Comparison of ENCODE assay signal across 6 mouse cellular contexts in the genomic region with DNA sequence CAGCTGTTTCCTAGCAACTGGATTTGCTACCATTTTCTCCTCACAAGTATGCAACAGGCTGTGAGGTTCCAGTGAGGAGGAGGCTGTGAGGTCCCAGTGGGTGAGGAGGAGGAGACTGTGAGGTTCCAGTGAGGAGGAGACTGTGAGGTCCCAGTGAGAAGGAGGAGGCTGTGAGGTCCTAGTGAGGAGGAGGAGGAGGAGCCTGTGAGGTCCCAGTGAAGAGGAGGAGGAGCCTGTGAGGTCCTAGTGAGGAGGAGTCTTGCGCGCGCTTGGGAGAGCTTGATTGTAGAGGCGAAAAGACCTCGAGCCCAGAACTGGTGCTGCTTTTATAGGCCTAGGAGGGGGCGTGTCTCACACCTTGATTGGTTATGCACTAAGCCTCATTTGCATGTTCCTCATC. TPM values are rescaled to one million over a fixed set of nuclear protein-coding genes. Genes with fewer than 3 reads are reported as not detected.
DNase-seq lines count a peak whose midpoint lies in the region; ATAC-seq and TF ChIP-seq lines count a peak whose summit lies in the region.
"Not testable (repeated sequence)": the region's sequence is repeated elsewhere in the genome, so short reads cannot be mapped to it uniquely, and the experiment has no call there.

No protein-coding gene starts in this region.

- H3K9me3 ChIP-seq in liver, embryonic 12.5 days (replicated peaks); liver, embryonic 13.5 days (replicated peaks); liver, embryonic 14.5 days (ENCODE audit: control insufficient read depth, low read length); liver, postnatal 0 days (ENCODE audit: low read length); midbrain, embryonic 11.5 days (ENCODE audit: control insufficient read depth, low read length): not testable (repeated sequence)

- H3K27me3 ChIP-seq in liver, embryonic 12.5 days (replicated peaks); liver, embryonic 13.5 days; liver, embryonic 14.5 days (ENCODE audit: control insufficient read depth, insufficient read depth, low read length); liver, postnatal 0 days (ENCODE audit: insufficient read depth, low read length); midbrain, embryonic 11.5 days (ENCODE audit: control insufficient read depth, insufficient read depth, low read length): not testable (repeated sequence)

- TF ChIP-seq CTCF in liver, embryonic 14.5 days (IDR thresholded peaks at IDR 0.05; ENCODE audit: low read depth); liver, postnatal 0 days (IDR thresholded peaks at IDR 0.05; ENCODE audit: low read depth): not testable (repeated sequence)

- H3K4me1 ChIP-seq in liver, embryonic 12.5 days = peaks cover 51% of the 10 kb centered on the region
- peaks cover 65% of the 10 kb centered on the region for H3K4me1 ChIP-seq in liver, embryonic 13.5 days (replicated peaks)
- peaks cover 19 to 23% of the 10 kb centered on the region in 2 experiments for H3K4me1 ChIP-seq in liver, embryonic 14.5 days (replicated peaks; ENCODE audit: control insufficient read depth in 2 of 2, insufficient read depth in 2 of 2, low read length in 1 of 2)
- not testable (repeated sequence) for H3K4me1 ChIP-seq in liver, postnatal 0 days (ENCODE audit: insufficient read depth); midbrain, embryonic 11.5 days (ENCODE audit: control insufficient read depth, insufficient read depth, low read length)

- peaks cover 25% of the 10 kb centered on the region for H3K36me3 ChIP-seq in liver, embryonic 12.5 days
- peaks cover 19% of the 10 kb centered on the region for H3K36me3 ChIP-seq in liver, embryonic 13.5 days
- not testable (repeated sequence) for H3K36me3 ChIP-seq in liver, embryonic 14.5 days (replicated peaks; ENCODE audit: control insufficient read depth, insufficient read depth, low read depth); liver, postnatal 0 days (replicated peaks; ENCODE audit: insufficient read depth, low read length); midbrain, embryonic 11.5 days (ENCODE audit: control insufficient read depth, insufficient read depth, low read length)

- 0 out of 2 replicates have a peak overlapping the region, but pooled peaks have one; percentile 41 for H3K27ac ChIP-seq in liver, embryonic 12.5 days
- H3K27ac ChIP-seq in liver, embryonic 13.5 days = peak overlapping the region; percentile 53; the same call in 1 of the 2 replicates
- H3K27ac ChIP-seq in liver, embryonic 14.5 days; liver, postnatal 0 days (ENCODE audit: low read depth); midbrain, embryonic 11.5 days (ENCODE audit: low read depth, low read length): not testable (repeated sequence)

- TF ChIP-seq EP300 in liver, embryonic 14.5 days (IDR thresholded peaks at IDR 0.05; ENCODE audit: low read depth); liver, postnatal 0 days (IDR thresholded peaks at IDR 0.05; ENCODE audit: low read depth): not testable (repeated sequence)

- 82% methylated on average over 6 of the region's 6 CpGs for WGBS in liver, embryonic 12.5 days (ENCODE audit: insufficient replicate concordance)
- WGBS in liver, embryonic 13.5 days (ENCODE audit: insufficient replicate concordance) = 95% methylated on average over 6 of the region's 6 CpGs
- WGBS in liver, embryonic 14.5 days (ENCODE audit: insufficient replicate concordance) = 94% methylated on average over 5 of the region's 6 CpGs
- 91% methylated on average over 5 of the region's 6 CpGs for WGBS in liver, postnatal 0 days (ENCODE audit: insufficient replicate concordance)
- WGBS in midbrain, embryonic 11.5 days = 93% methylated on average over 6 of the region's 6 CpGs

- H3K4me3 ChIP-seq in liver, embryonic 12.5 days; liver, embryonic 13.5 days (replicated peaks); liver, embryonic 14.5 days (ENCODE audit: insufficient read depth in 1 of 2, low read depth in 2 of 2, low read length in 2 of 2); liver, postnatal 0 days (ENCODE audit: low read depth, low read length); midbrain, embryonic 11.5 days (ENCODE audit: low read depth, low read length): not testable (repeated sequence)

- ATAC-seq in liver, embryonic 12.5 days = 0 out of 2 replicates have a peak, but pooled peaks have one; percentile 13
- ATAC-seq in liver, embryonic 13.5 days (ENCODE audit: low read depth) = not testable (repeated sequence)
- peak; percentile 22; the same call in 1 of the 2 replicates for ATAC-seq in liver, embryonic 14.5 days (ENCODE audit: insufficient read depth)
- ATAC-seq in liver, postnatal 0 days = 0 out of 2 replicates have a peak, but pooled peaks have one; percentile 35
- ATAC-seq in midbrain, embryonic 11.5 days (ENCODE audit: low FRiP score) = 0 out of 2 replicates have a peak, but pooled peaks have one; percentile 16

- peak; percentile 57 for DNase-seq in heart, adult 11 months
- not testable (repeated sequence) for DNase-seq in liver, embryonic 13.5 days; liver, embryonic 14.5 days (ENCODE audit: low read depth in 3 of 3, low spot score in 3 of 3); liver, postnatal 0 days
- DNase-seq in midbrain, embryonic 11.5 days (ENCODE audit: low spot score, missing footprints) = peak; percentile 67

- H3K9ac ChIP-seq in liver, embryonic 12.5 days; liver, embryonic 13.5 days; liver, embryonic 14.5 days (replicated peaks); liver, postnatal 0 days (replicated peaks); midbrain, embryonic 11.5 days (ENCODE audit: low read length): not testable (repeated sequence)

- H3K4me2 ChIP-seq in liver, embryonic 12.5 days; liver, embryonic 13.5 days; liver, embryonic 14.5 days (ENCODE audit: low read depth); liver, postnatal 0 days (ENCODE audit: low read depth, low read length); midbrain, embryonic 11.5 days: not testable (repeated sequence)

RNA-seq across cellular contexts. Expression of gene Prim2, which starts 53.0 kb away (rescaled TPM):
- polyA plus RNA-seq in liver, embryonic 12.5 days (2016; fragmentation: Nextera tagmentation; extraction: Ambion mirVana) = 49.2 and 50.0 TPM in 2 replicates
- polyA plus RNA-seq in liver, embryonic 13.5 days (2015; fragmentation: Nextera tagmentation; extraction: Ambion mirVana) = 43.2 and 49.5 TPM in 2 replicates
- 23.4 and 34.1 TPM in 2 replicates for polyA plus RNA-seq in liver, embryonic 14.5 days (2012; rRNA removed)
- 38.1 and 40.7 TPM in 2 replicates for polyA plus RNA-seq in liver, embryonic 14.5 days (2014; fragmentation: Nextera tagmentation; extraction: Ambion mirVana)
- polyA plus RNA-seq in liver, postnatal 0 days (2015; fragmentation: Nextera tagmentation; extraction: Ambion mirVana) = 14.1 and 15.7 TPM in 2 replicates
- polyA plus RNA-seq in midbrain, embryonic 11.5 days (2014; fragmentation: Nextera tagmentation; extraction: Ambion mirVana) = 55.0 and 57.7 TPM in 2 replicates
